Mouse (Mus musculus) thymus, postnatal 14 days (tissue): Measurements from ENCODE around the gene Rtl1.

Source experiments
- DNase-seq: peaks from one replicate; pipeline ENCODE4 v3.0.0; 2021

The Rtl1 gene

DNA sequence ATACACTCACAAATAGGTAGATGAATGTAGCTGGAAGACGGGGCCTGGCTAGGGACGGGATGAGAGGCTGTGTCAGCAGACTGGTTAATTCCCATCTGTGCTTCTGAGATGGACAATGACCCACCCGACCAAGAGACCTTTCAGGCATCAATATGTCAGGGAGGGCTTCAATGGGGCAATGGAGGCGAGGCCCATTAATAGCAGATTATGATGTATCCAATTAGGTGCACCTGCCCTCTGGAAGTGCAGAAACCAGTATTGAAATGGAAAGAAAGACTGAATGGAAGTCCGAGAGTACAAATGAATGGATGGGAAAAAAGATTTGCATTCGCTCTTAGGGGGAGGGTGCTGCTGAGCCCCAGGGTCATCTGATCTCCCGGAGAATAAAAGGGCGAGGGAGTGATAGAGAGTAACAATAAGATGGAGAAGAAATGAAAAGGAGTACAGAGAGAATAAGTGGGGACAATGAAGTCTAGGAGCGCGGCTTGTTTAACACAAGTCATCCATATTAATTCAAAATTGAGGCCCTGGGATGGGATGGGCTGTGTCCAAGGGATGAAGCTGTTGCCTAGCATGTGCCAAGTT lies 39.9 kb downstream of the Rtl1 start:
- DNase-seq: no peak

DNA sequence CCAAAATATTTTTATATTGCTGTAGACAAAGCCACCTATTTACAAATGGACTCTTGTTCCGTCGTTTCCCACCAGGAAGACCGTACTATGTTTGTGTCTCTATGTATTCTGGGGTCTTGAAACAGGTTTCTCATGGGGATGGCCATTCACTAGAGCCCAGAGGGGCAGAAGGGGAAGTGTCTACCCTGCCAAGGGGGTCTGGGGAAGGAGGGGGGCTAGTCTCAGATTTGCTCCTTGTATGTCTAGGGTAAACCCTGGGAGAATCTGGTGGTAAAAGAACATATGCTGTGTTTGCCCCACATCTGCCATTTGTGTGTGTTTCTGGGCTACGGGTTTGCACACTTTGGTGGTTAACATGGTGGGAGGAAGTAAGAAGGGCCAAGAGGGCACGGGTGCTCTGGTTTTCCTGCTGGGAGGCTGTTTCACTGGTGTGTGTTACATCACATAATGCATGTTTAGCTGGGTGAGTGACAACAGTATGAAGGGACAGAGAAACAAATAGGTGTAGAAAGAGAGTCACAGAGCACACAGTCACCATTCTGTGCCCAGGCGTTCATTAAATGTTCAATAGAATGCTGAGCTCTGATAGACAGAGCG lies 41.1 kb downstream of the Rtl1 start:
- DNase-seq: no peak

DNA sequence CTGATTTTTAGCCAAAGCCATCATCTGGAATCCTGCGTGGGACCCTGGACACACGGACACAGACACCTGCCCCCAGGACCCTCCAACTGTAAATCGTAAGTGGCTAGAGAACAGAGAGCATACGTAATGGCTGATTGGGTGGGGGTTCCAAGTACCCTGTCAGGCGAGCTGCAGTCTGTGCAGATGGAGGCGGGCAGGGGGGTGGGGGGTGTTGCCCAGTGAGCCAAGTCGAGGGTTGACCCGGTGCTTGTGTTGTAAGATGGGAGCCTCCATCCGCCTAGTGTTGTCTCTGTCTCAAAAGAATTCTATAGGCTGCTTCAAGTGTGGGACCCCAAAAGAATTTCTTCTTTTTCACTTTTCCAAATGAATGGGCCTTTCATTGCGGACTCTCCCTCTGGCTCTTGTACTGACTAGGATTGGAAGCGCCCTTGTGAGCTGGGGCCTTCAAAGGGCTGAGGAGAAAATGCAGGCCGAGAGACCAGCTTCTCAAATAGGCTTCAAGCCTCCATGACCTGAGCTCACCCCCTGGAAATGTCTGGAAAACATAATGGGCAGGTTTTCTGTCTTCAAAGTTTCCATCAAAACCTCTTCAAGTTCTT lies 41.8 kb downstream of the Rtl1 start:
- DNase-seq: no peak

DNA sequence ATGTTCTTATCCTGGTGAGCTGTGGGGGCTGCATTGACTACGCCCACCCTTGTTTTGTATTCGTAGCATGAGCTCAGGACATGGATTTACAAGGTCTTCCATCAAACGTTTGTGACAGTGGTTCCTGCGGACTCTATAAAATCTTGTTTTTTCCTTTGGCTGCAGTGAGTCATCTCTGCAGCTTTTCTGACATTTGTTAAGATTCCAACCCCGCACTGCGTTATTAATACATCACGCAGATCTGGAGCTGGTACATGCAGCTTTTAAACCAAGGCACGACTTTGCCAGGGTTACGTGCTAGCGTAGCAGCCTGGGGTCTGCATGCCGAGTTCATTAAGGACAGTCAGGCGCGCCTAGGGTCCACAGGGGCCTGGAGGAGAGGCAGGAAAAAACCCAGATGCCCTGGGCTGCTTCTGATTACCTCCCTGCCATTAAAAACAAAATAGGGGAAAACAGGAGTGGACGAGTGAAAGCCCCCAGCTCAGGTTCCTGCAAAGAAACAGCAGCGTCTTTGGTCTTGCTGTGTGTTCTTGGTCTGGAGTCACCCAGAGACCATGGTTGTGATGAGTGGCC lies 44.2 kb downstream of the Rtl1 start:
- no peak for DNase-seq

DNA sequence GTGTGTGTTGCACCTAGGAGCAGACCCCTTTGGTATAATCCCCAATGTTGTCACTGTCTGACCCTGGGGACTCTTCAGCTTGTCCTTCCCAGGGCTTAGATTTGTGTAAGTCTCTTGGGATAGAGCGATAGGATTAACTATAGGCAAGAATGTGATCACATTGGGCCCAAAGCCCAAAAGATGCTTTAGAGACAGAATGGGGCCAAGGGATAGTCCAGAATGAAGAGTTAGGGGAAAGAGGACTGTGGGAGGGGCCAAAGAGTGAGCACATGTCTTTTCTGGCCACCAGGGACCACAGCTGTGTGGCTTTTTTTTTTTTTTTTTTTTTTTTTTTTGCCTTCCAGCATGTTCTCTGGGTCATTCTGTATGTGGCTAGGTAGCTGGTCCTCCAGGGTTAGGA lies 46.6 kb downstream of the Rtl1 start:
- no peak for DNase-seq

DNA sequence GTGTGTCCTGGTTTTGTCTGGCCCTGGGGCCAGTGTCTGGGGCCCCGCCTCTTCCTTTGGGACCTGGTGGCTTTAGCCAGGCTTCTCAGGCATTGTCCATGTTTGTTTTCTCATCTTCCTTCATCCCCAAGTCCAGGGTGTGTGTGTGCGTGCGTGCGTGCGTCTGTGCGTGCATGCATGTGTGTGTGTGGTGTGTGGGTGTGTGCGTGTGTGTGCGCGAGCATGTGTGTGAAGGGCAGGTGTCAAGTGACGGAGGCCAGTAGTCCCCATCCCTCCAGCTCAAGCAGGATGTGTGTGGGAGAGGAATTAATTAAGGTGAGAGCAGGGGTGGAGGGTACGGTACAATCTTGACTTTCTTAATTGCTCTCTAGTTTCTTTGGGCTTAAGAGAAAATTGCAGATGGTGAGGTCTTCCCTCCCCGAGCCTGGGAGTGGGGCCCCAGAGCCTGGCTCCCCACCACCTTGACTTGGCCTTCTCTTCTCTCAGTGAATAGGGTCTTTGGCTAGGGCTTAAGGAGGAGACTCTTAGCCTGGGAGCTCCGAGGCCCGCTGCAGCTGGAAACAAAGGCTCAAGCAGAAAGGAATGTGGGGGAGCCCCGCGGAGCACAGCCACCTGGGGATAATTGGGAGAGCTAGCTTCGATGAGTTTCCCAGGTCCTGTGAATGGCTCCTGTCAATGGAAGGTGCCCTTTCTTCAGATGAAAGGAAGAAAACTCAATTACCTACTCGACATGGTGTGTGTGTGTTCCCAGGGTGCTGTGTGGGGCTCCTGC lies 47.2 kb downstream of the Rtl1 start:
- no peak for DNase-seq

DNA sequence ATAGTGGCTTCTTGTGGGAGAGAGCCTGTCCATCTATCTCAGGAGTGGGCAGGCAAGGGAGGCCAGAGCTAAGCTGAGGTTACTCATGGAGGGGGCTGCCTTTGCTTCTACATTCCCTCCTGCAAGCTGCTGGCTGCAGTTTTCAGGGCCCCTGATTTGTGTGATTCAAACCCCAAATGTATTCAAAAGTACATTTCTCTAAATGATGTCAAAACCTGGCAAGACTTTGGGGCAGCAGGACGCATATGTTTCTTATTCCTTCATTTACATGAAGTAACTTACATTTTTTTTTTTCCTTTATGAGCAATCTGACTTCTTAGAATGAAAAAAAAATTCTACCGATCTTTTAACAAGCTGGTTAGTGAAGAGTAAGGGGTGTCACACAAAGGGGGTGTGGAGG lies 48.4 kb downstream of the Rtl1 start:
- no peak for DNase-seq

DNA sequence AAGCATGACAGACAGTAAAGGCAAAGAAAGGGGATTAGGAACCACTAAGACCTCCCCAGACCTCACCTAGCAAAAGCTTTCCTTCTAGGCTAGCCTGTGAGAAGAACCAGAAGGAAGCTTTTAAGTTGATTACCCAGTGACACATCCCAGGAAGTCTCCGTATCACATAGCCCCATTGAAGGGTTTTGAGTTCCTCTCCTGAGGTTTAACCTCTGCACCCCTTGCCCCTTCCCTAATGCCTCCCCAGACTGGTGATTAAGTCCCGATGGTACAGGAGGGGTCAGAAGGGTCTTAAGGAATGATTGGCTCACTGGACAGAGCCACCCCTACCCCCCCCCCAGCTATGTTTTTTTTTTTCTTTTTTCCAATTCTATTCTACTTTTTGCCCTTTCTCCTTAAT lies 53.0 kb downstream of the Rtl1 start:
- no peak for DNase-seq

DNA sequence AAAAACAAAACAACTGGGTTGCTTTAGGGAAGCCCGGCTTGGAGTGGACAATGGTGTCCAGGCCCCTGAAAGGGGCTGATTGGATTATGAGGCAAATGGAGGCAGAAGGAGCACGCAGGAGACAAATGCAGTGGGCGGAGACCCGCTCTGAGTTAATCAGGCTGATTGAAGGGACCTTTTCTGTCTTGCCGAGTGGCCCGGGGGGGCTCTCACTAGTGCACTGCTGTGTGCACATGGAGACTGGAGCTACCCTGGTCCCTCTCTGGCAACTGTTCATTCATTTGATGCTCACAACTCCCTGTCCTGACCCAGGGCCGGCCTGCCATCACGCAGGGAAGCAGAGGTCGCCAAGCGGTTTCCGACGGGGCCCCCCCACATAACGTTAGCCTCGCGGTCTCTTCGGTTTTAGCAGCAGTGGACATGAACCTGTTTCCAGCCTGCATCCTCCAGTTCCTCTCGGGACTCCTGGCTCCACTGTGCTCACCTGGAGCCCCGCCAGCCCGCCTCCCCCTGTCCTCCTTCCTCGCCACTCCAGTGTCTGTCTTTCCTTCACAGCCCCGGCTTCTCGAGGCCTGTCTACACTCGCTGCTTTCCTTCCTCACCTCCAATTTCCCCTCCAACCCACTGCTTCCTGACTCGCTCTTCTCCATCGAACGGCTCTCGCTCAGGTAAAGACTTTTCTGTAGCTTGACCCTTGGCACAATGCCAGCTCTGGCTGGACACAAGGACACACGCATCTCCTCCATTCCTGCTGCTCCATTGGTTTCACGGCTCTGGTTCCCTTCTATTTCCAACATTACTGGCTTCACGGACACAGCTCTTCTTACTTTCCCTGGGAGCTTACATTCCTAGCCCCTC lies 54.0 kb downstream of the Rtl1 start:
- DNase-seq: no peak

DNA sequence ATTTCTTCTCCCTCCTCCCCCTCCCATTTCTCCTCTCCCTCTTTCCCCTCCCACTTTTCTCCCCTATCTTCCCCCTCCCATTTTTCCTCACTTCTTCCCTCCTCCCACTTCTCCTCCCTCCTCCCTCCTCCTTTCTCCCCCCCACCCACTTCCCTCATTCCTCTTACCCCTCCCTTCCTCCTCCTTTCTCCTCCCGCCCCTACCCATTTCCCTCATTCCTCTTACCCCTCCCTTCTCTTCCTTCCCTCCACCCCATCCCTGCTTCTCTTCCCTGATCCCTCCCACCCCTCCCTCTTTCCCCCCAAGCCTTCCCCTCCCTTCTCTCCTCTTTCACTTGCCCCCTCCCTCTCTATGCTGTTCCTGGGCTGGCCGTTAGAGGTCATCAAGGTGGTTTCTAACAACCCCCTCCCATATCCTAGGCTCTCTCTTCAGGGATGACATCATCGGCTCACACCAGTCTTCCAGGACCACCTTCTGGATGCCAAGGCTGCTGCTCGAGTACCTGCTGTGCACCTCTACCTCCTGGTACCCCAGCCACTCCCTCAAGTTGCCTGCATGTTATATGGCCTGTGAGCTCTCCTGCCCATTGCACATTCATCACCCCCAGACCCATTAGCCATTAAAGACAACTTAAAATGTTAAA lies 56.7 kb downstream of the Rtl1 start:
- DNase-seq: no peak

DNA sequence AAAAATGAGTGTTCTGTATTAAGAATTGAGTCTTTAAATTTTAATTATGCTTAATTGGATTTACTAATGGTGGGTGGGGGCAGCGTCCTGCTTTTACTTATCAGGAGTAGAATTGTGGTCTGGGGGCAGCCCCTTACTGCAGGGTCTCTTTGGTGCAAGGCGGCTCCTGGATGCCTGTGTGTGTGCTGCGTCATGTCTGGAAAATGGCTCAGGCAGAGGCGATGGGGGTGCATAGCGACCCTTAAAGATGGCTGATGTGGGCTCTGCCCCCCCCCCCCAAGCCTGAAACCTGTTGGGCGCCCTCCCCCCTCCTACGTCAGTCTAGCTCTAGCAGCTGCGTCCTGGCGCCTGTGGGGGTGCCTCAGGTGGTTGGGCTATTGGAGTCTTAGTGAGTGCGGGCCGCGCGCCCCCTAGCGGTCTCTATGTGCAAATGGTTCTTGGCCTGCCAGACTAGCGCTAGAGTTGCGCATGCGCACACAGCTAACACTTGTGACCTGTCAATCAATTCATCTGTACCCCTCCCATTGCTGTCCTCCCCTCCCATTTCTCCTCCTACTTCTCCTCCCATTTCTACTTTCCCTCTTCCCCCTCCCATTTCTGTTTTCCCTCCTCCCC lies 57.4 kb downstream of the Rtl1 start:
- DNase-seq: peak; percentile 54

DNA sequence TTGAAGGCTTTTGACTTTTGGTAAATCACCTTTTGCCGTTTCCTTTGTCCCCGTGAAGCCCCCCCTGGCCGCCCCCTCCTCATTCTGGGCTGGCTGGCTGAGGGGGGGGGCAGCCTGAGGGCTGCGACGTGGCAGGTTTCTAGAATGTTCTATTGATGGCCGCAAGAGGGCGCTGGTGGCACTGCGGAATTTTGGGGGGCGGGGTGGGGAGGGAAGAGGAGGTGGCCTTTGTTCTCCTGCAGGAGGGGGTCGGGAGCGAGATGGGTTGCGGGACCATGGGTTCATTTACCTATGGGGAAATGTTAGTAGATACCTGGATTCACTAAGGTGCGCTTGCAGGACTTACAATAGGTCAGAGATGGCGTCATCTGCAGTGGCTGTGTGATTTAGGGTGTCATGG lies 58.1 kb downstream of the Rtl1 start:
- no peak for DNase-seq

DNA sequence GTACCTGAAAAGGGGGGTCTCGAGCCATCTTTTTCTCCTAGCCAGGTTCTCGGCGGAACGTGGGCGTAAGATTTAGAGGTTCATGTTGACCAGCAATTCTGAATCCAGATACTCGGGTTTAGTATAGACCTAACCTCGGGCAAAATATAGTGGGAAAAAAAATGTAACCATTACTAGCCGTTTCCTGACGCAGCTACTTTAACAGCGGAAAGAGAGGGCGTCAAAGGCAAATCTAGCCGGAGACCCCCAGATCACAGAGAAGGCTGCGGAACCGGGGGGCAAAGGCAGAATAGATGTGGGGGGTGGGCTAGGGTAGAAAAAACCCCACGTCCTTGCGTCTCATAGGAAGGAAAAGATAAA lies 58.6 kb downstream of the Rtl1 start:
- no peak for DNase-seq

DNA sequence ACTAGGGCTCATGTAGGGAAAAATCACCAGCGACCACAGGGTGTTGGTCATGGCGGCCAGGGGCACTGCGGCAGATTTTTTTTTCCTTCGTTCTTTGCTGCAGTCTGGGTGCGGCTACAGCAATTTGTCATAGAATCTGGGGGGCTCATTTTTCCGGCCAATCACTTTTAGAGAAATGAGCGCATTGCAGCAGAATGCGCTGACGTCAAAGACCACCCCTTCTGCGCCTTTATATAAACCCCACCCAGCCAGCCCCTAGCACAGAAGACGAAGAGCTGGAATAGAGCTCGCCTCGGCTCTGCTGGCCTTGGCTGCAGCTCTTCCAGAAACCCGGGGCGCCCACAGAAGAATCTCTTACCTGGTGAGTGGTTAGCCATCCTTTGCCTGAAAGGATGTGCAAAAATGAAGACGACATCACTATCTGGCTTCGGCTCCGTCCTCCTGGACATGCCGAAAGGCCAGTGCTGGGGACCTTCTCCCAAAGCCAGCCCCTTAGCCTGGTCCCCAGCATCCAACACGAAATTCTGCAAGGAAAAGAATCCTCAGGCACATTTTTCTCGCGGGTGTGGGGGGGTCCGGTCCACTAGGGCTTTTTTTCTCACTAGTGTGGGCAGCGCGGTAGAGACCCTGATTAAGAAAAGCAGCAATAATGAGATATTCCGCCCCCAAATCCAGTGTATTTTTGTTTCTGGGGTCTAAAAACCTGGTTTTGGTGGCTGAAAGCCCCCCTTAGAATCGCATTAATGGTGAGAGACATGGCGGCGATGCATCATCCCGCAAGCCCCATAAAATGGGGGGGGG lies 59.2 kb downstream of the Rtl1 start:
- no peak for DNase-seq

DNA sequence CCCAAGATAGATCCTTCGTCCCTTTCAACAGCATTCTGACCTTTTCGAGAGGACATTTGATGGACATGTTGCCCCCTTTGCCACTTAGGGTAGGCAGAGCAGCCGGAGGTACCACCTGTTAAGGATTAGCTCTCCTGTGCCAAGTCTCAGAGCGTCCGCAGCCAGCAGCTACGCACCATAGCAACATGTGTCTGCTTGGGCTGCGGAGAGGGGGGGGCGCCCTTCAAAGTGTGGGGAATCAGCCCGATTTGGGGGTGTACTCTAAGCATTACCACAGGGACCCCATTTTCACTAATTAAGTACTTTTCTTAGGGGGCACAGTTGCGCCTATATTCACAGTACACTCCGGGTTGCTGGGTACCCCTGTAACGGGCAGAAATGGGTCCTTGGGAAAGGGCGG lies 60.2 kb downstream of the Rtl1 start:
- DNase-seq: no peak
